Mouse (Mus musculus): ENCODE data around the gene Tenm4.

The Tenm4 gene

GRCm38 (mm10) chr7:96340826-96341225, 169.8 kb downstream of the Tenm4 start:
- no peak for DNase-seq (ENCODE audit: low spot score in 2 of 2)

- DNase-seq (ENCODE audit: low spot score in 2 of 2): no peak
Observed at GRCm38 (mm10) chr7:96341479-96341878, 170.4 kb downstream of the Tenm4 start.

- DNase-seq (ENCODE audit: low spot score in 2 of 2): no peak
Observed at GRCm38 (mm10) chr7:96342996-96343395, 171.9 kb downstream of the Tenm4 start.

- DNase-seq (ENCODE audit: low spot score in 2 of 2): no peak
Observed at GRCm38 (mm10) chr7:96343667-96344066, 172.6 kb downstream of the Tenm4 start.

DNA sequence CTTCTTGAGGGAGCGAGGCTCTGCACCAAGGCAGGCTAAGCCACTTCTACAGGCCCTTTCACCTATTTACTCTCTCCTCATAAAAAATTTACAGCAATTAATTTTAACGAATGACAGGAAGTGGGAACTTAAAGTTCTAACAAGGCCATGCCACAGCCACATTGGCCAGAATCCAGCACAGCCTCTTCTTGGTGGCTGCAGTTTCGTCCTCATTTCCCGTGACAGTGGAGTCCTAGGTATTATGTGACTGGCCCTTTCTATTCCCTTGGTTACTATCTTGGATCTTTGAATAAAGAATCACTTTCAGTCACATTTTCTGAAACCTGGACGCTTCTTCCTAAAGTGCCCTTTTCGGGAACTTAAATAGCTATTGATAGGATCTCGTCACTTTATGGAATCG, 181.6 kb downstream of the Tenm4 start:
- DNase-seq (ENCODE audit: low spot score in 2 of 2): no peak

- no peak for DNase-seq (ENCODE audit: low spot score in 2 of 2)
Observed at GRCm38 (mm10) chr7:96356285-96356811, 185.3 kb downstream of the Tenm4 start.

DNA sequence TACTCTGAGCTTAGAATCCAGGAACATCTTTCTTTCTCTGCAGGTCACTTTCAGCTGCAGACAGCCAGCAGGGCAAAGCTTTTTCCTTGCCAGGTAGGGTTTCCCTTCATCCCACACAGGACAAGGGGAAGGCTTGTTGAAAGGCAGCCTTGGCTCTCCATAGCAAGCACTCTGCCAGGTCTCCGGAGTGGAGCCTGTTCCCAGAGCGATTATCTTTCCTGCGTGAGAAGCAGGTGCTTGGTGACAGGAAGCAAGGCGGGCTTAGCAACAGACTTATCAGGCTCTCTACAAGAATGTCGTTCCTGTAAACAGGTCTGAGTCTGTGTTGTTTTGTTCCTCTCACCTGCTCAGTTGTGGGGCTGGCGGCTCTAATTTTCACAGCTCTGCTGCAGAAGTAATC, 186.5 kb downstream of the Tenm4 start:
- DNase-seq (ENCODE audit: low spot score in 2 of 2): peak in 1 of 2 experiments; percentile 52

DNA sequence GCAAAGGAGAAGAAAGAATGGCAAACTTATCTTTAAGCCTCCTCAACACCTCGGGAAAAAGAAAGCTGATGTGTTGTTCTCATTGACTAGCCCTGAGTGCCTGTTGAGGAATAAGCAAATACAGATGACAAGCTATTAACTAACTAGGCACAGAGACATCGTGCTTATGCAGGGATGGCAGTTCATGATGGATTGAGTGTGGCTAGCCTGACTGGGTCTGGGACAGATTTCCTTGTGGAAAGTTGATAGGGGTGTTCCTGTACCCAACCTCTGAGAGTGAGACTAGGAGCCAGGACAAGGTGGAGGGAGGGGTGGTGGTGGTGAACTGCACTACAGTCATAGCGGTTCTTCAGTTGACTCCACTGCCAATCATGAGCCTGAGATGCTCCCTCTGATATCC, 192.3 kb downstream of the Tenm4 start:
- DNase-seq (ENCODE audit: low spot score in 2 of 2): no peak

DNA sequence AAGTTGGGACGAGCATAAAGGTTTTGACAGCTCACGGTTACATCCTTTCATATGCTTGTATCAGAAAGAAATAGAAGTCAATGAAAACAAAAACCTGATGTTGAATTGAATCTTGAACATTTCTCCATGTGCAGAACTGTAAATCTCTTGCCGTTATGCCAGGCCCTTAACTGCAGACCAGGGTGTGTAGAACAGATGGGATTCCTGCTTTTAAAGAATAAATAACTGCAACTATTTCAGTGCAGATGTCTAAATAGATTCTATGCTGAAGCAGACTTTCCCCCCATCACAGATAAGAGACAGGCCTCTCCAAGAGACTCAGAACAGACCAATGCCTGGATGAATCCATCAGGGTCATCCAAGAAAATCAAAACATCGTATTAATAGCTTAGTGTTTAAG, 198.9 kb downstream of the Tenm4 start:
- DNase-seq (ENCODE audit: low spot score in 2 of 2): no peak

DNA sequence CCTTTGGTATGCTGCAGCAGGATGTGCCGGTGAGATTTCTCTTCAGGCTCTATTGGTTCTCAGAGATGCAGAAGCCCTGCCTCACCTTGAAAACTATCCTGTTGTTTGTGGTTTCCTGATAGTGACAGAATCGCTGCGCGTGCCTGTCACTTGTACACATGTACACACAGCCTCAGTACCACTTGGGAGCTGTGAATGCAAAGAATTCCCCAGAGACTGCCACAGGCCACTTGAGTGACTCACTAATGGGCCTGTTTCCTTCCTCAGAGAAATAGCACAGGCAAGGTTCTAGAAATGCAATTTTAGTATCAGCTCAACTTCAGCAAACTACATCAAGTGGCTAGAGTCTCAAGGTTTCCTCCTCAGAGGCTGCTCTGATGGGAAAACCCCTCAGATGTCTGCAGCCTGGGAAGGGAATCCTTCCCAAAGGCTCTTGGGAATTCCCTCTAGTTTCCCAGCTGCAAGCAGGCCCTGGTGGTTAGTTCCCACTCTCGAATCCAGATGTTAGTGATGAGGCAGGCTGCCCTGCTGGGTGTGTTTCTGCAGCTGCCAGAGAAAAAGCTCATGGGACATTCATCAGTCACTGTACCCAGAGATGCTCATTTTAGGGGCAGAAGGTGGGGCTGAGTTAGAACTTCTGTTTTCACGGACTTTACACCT, 203.1 kb downstream of the Tenm4 start:
- no peak for DNase-seq (ENCODE audit: low spot score in 2 of 2)

GRCm38 (mm10) chr7:96375507-96375906, 204.5 kb downstream of the Tenm4 start:
- no peak for DNase-seq (ENCODE audit: low spot score in 2 of 2)

- DNase-seq (ENCODE audit: low spot score in 2 of 2): no peak
Observed at GRCm38 (mm10) chr7:96383686-96384528, 212.9 kb downstream of the Tenm4 start.

GRCm38 (mm10) chr7:96384726-96385500, 213.9 kb downstream of the Tenm4 start:
- DNase-seq (ENCODE audit: low spot score in 2 of 2): no peak

GRCm38 (mm10) chr7:96385850-96386249, 214.8 kb downstream of the Tenm4 start:
- no peak for DNase-seq (ENCODE audit: low spot score in 2 of 2)

- no peak for DNase-seq (ENCODE audit: low spot score in 2 of 2)
Observed at GRCm38 (mm10) chr7:96390034-96390670, 219.1 kb downstream of the Tenm4 start.

DNA sequence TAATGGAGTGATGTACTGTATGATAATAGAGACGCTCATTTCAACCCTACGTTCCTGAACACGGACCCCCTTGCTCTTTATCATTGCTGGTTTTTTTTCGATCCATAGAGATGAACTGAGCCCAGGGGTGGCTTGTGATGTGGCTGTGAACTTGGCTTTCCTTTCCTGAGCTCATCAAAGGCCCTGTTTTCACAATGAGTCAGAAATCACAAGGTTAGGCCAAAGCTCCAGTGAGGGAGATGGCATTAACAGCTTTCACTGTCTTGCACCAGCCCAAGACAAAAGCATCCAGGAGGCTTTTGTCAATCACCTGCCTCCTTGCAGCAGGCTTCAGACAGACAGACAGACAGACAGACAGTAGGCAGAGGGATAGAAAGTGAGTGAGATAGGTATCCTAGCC, 219.8 kb downstream of the Tenm4 start:
- no peak for DNase-seq (ENCODE audit: low spot score in 2 of 2)

GRCm38 (mm10) chr7:96391797-96392472, 220.9 kb downstream of the Tenm4 start:
- DNase-seq (ENCODE audit: low spot score in 2 of 2): no peak

DNA sequence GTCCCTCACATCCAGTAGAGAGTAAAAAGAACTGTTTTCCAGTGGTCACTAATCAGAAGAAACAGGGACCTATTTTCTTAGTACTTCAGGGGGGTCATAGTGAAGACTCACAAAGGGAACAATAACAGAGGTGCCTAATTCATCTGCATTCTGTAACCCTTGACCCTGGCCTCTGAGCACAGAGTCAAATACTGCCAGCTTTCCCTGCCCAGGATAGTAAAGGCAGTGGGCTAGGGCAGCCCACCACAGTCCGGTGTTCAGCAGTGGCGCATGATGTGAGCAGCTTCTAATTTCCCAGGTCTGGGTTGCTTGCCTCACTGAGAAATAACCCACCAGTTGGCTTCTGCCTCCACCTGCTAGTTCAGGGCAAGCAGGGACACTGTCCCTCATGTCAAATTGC, 221.6 kb downstream of the Tenm4 start:
- no peak for DNase-seq (ENCODE audit: low spot score in 2 of 2)

GRCm38 (mm10) chr7:96397940-96398339, 226.9 kb downstream of the Tenm4 start:
- no peak for DNase-seq (ENCODE audit: low spot score in 2 of 2)

DNA sequence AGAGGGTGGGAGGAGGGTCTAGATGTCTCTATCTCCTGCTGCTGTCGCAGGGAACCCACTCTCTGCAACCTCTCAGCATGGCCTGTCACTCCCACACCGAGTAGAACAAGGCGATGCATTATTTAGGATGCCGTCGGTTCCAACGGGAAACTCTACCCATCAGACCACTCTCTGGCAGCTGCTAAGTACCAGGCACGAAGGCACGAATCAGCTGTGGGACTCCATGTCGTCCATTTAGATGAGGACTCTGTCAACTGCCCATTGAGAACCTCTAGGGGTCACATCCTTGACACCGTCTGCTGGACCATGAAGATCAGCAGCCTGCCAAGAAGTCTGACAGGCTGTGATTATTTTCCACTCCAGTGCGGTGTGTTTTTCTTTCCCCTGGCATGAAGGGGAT, 229.4 kb downstream of the Tenm4 start:
- DNase-seq (ENCODE audit: low spot score in 2 of 2): no peak

GRCm38 (mm10) chr7:96406630-96407214, 235.7 kb downstream of the Tenm4 start:
- DNase-seq (ENCODE audit: low spot score in 2 of 2): no peak

Data from urinary bladder, postnatal 4 days (tissue).